Mouse (Mus musculus) B cell, adult 67 days (primary cell): ENCODE measurements around the gene Cilp2. TPM values are rescaled to one million over a fixed set of nuclear protein-coding genes. Genes with fewer than 3 reads are reported as not detected.

Experiments used
- total RNA-seq, 2 experiments: library from RNA; stranded (reverse); gene quantifications; 4 replicates each; pipeline ENCODE4 v1.2.4; 2023

Gene Cilp2
- under 1 TPM in 1 of 2 experiments, not detected in 1; 0.15 TPM for total RNA-seq

DNA sequence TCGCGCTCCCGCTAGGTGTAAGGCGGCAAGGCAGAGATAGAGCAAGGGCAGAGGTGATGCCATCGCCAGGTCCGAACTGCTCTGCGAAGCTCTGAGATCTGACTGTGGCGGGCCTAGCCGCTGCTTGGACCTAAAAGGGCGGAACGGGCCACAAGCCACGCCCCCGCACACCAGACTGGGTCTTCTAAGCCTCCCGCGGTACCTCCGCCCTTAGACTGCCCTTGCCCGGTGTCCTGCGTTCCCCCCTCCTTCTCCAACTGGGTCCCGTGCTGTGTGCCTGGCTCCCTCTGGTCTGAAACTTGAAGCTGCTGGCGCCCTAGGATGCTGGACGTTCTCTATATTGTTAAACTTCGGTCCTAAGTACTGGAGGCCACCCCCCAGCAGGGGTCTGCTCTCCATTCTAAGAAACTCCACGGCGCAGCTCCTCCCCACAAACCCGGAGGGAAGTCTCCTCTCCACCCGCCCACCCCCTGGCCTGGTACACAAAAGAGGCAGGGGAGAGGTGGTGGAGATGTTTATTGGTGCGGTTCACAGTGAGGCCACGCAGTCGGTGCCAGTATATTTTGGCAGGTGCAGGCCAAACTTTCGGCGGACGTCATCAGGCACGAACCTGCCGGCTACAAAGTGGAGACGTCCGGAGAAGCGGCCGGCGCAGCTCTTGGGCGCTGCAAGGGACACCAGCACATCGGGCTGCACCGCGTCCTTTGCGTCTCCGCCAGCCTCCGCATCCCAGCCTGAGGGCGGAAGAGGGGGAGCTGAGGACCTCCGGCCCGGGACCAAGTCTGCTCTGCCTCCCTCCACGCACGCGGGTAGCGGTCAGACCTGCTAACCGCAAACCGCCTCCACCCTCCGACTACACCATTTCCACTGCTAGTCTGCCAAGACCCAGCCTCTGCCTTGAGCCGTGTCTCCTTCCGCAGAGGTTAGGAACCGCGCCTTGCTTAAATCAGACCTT lies at the start of gene Cilp2:
TSS of gene Cilp2 (minus strand) at position 399 of the 955 bp plus-strand sequence.

DNA sequence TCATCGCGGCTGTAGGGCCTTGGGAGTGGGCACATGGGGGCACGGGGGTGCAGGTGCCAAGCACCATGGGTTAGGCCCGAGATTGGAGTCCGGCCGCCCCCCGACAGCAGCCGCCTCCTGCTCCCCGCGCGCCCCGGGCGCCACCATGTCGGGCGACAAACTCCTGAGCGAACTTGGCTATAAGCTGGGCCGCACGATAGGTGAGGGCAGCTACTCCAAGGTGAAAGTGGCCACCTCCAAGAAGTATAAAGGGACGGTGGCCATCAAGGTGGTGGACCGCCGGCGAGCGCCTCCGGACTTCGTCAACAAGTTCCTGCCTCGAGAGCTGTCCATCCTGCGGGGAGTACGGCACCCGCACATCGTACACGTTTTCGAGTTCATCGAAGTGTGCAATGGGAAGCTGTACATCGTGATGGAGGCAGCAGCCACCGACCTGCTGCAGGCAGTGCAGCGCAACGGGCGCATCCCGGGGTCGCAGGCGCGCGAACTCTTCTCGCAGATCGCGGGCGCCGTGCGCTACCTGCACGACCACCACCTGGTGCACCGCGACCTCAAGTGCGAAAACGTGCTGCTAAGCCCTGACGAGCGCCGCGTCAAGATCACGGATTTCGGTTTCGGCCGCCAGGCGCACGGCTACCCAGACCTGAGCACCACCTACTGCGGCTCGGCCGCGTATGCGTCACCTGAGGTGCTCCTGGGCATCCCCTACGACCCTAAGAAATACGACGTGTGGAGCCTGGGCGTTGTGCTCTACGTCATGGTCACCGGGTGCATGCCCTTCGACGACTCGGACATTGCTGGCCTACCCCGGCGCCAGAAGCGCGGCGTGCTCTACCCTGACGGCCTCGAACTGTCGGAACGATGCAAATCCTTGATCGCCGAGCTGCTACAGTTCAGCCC lies 14.9 kb upstream of the Cilp2 start, which contains the start of the genes Tssk6, Ndufa13 and Yjefn3:
TSS of gene Tssk6 (plus strand) at position 22 of the 900 bp plus-strand sequence.
TSS of gene Ndufa13 (minus strand) at position 396 of the 900 bp plus-strand sequence.
TSS of gene Yjefn3 (minus strand) at position 550 of the 900 bp plus-strand sequence.

GRCm38 (mm10) chr8:69832298-69832853 lies 55.1 kb downstream of the Cilp2 start, which contains the start of gene Pbx4:
Pbx4 (plus strand) TSS chr8:69832491.

Other genes starting within 250 kb of the Cilp2 start
- gene Zfp964, start 233.2 kb downstream of the Cilp2 start, total RNA-seq = 1 to 10 TPM; 1.8 to 2.2 TPM
- 10 to 100 TPM; 75.5 to 79.9 TPM for gene Zfp869, start 177.0 kb downstream of the Cilp2 start, total RNA-seq
- gene Zfp963, start 137.7 kb downstream of the Cilp2 start, total RNA-seq = 1 to 10 TPM; 5.1 to 5.3 TPM
- gene Gm20422, start 112.8 kb downstream of the Cilp2 start, total RNA-seq = not detected
- 10 to 100 TPM; 61.9 to 62.7 TPM for gene Atp13a1, start 96.5 kb downstream of the Cilp2 start, total RNA-seq
- 10 to 100 TPM; 28.1 to 38.3 TPM for gene Zfp866, start 96.5 kb downstream of the Cilp2 start, total RNA-seq
- 100 to 1,000 TPM; 440 to 460 TPM for gene Gmip, start 79.0 kb downstream of the Cilp2 start, total RNA-seq
- 1 to 10 TPM; 9.3 to 9.9 TPM for gene Lpar2, start 65.3 kb downstream of the Cilp2 start, total RNA-seq
- gene Pbx4, start 55.2 kb downstream of the Cilp2 start, total RNA-seq = 1 to 10 TPM; 5.8 to 9.5 TPM
- gene Tssk6, start 14.5 kb upstream of the Cilp2 start, total RNA-seq = under 1 TPM; 0.42 to 0.96 TPM
- gene Ndufa13, start 14.9 kb upstream of the Cilp2 start, total RNA-seq = 10 to 100 TPM; 44.0 to 54.0 TPM
- not detected for gene Yjefn3, start 15.0 kb upstream of the Cilp2 start, total RNA-seq
- 10 to 100 TPM; 94.1 to 97.5 TPM for gene Gatad2a, start 108.7 kb upstream of the Cilp2 start, total RNA-seq
- 100 to 1,000 TPM; 132 to 142 TPM for gene Mau2, start 155.0 kb upstream of the Cilp2 start, total RNA-seq
- gene Sugp1, start 155.1 kb upstream of the Cilp2 start, total RNA-seq = 10 to 100 TPM; 46.0 to 51.2 TPM
- gene Tm6sf2, start 185.2 kb upstream of the Cilp2 start, total RNA-seq = under 1 TPM; 0.38 to 0.80 TPM
- not detected for gene Hapln4, start 195.8 kb upstream of the Cilp2 start, total RNA-seq
- gene Ncan, start 233.2 kb upstream of the Cilp2 start, total RNA-seq = under 1 TPM in 1 of 2 experiments, not detected in 1; 0.17 TPM
- 10 to 100 TPM; 29.9 to 33.8 TPM for gene Nr2c2ap, start 243.6 kb upstream of the Cilp2 start, total RNA-seq